Mouse (Mus musculus) megakaryocyte, embryonic 14.5 days (primary cell): ENCODE results near the gene Cmc1.

ENCODE experiments used
- FLI1 ChIP-seq: IDR thresholded peaks from 2 replicates; pipeline ENCODE4 v1.6.1; 2012; ENCODE audit warnings: low read length, inconsistent platforms, mixed read lengths
- GATA1 ChIP-seq: IDR thresholded peaks from 3 replicates; pipeline ENCODE4 v1.6.1; 2012; ENCODE audit warnings: mixed read lengths, low read length, inconsistent platforms, borderline replicate concordance

GRCm38 (mm10) chr9:118151221-118151507, 1.2 kb upstream of the Cmc1 start:
- TF ChIP-seq GATA1 (no peak), FLI1 (no peak)
